Mouse (Mus musculus): Measurements from ENCODE around the gene Kmt2c.

GRCm38 (mm10) chr5:25379188-25379587 is 119.4 kb downstream of the Kmt2c start:
- TF ChIP-seq CTCF (IDR thresholded peaks at IDR 0.05; ENCODE audit: extremely low read depth, insufficient read length, insufficient replicate concordance, low read depth, low read length) (no peak), POLR2A (IDR thresholded peaks at IDR 0.05; ENCODE audit: low read depth, low read length) (no peak)

Measured in small intestine, adult 2 months (tissue).